Mouse (Mus musculus) lung, embryonic 14.5 days (tissue): Measurements from ENCODE around the gene Cfap221. TPM values are rescaled to one million over a fixed set of nuclear protein-coding genes. Genes with fewer than 3 reads are reported as not detected.

Experiments used
- ATAC-seq: fragments of 200-750 bp; cut with Nextera tagmentation; 2 replicates; pipeline ENCODE4 v1.8.0; 2017; ENCODE audit warnings: mild to moderate bottlenecking, moderate TSS enrichment, moderate library complexity; ENCODE audit not compliant: insufficient read depth
- DNase-seq: peaks from one replicate; pipeline ENCODE4 v3.0.0-alpha.2; 2015
- H3K27ac ChIP-seq: fragments of 300-500 bp; sonication (generic); 2 replicates; pipeline ENCODE4 v1.5.1; 2014; ENCODE audit warnings: low read depth, mild to moderate bottlenecking, moderate library complexity
- H3K27me3 ChIP-seq: fragments of 300-500 bp; sonication (generic); 2 replicates; pipeline ENCODE4 v1.6.1; 2014; ENCODE audit warnings: low read length, control low read depth; ENCODE audit not compliant: insufficient read depth
- H3K36me3 ChIP-seq: fragments of 300-500 bp; sonication (generic); 2 replicates; pipeline ENCODE4 v1.6.1; 2014; ENCODE audit warnings: control low read depth; ENCODE audit not compliant: insufficient read depth
- H3K4me1 ChIP-seq: fragments of 300-500 bp; sonication (generic); 2 replicates; pipeline ENCODE4 v1.6.1; 2014; ENCODE audit warnings: antibody characterized with exemption, control low read depth; ENCODE audit not compliant: insufficient read depth
- H3K4me2 ChIP-seq: fragments of 300-500 bp; sonication (generic); 2 replicates; pipeline ENCODE4 v1.6.1; 2014; ENCODE audit warnings: mild to moderate bottlenecking
- H3K4me3 ChIP-seq: fragments of 300-500 bp; sonication (generic); 2 replicates; pipeline ENCODE4 v1.5.1; 2014; ENCODE audit warnings: low read depth, low read length
- H3K9ac ChIP-seq: fragments of 300-500 bp; sonication (generic); 2 replicates; pipeline ENCODE4 v1.6.1; 2014
- H3K9me3 ChIP-seq: fragments of 300-500 bp; sonication (generic); 2 replicates; pipeline ENCODE4 v1.6.1; 2016; ENCODE audit warnings: low read depth, low read length, control low read depth
- CTCF ChIP-seq: IDR thresholded peaks from 2 replicates; pipeline ENCODE4 v1.5.1; 2016; ENCODE audit warnings: antibody characterized with exemption, low read depth
- WGBS: fragments of 180-500 bp; shearing (Covaris S2); extraction: QIAGEN DNeasy Blood & Tissue Kit; methylation state at CpG from one replicate; pipeline ENCODE4 v1.1.7; 2014; 5-methylcytosine and 5-hydroxymethylcytosine counted together
- polyA plus RNA-seq: library from polyadenylated mRNA; unstranded; fragments of >200 nt; fragmentation: Nextera tagmentation; extraction: Ambion mirVana; gene quantifications from 2 replicates; pipeline ENCODE4 v1.2.1, GENCODE M21; 2014

Gene Cfap221
- polyA plus RNA-seq, 1 experiment from 2014 or later: not detected

DNA sequence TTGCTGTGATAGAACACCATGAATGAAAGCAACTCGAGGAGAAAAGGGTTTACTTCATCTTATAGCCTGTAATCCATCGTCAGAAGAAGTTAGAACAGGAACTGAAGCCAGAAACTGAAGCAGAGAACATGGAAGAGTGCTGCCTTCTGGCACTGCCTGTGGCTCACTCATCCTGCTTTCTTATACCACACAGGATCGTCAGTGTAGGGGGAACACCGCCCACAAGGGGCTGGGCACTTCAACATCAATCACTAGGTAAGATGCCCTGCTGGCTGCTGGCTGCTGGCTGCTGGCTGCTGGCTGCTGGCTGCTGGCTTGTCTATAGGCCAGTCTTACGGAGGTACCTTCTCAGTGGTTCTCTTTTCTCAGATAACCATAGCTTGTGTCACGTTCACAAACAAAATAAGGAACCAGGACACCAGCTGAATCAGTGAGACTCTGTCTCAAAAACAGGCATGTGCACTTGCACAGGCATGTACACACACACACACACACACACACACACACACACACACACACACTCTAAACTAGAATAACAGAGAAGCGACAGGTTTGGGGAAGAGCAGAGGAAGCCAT lies 23.4 kb upstream of the Cfap221 start:
- 61% methylated on average over 7 of the region's 7 CpGs for WGBS
- DNase-seq (no peak), ATAC-seq (no peak)
- no peak for TF ChIP-seq CTCF
- Histone ChIP-seq H3K27ac (no peak overlapping the region), H3K27me3 (no peaks in the 10 kb centered on the region), H3K36me3 (no peaks in the 10 kb centered on the region), H3K9me3 (no peaks in the 10 kb centered on the region), H3K4me2 (no peak overlapping the region), H3K4me1 (0 out of 2 replicates have a peak, but pooled peaks cover 3% of the 10 kb centered on the region), H3K4me3 (no peak overlapping the region), H3K9ac (no peak overlapping the region)

- no peak for DNase-seq
- Histone ChIP-seq H3K27ac (no peak overlapping the region), H3K4me1 (no peaks in the 10 kb centered on the region), H3K36me3 (no peaks in the 10 kb centered on the region), H3K4me2 (no peak overlapping the region), H3K9ac (no peak overlapping the region), H3K4me3 (no peak overlapping the region), H3K27me3 (no peaks in the 10 kb centered on the region), H3K9me3 (no peaks in the 10 kb centered on the region)
- 84% methylated on average over 12 of the region's 12 CpGs for WGBS
- no peak for TF ChIP-seq CTCF
- no peak for ATAC-seq
Observed at GRCm38 (mm10) chr1:120019428-120019827, 22.4 kb upstream of the Cfap221 start.

- ATAC-seq (no peak), DNase-seq (no peak)
- Histone ChIP-seq H3K4me3 (no peak overlapping the region), H3K36me3 (no peaks in the 10 kb centered on the region), H3K27ac (no peak overlapping the region), H3K4me2 (no peak overlapping the region), H3K9me3 (no peaks in the 10 kb centered on the region), H3K9ac (no peak overlapping the region), H3K4me1 (no peaks in the 10 kb centered on the region), H3K27me3 (no peaks in the 10 kb centered on the region)
- 53% methylated on average over 3 of the region's 3 CpGs for WGBS
- TF ChIP-seq CTCF: 0 out of 2 replicates have a peak, but pooled peaks have one; percentile 12
Observed at GRCm38 (mm10) chr1:120018900-120019299, 21.9 kb upstream of the Cfap221 start.

DNA sequence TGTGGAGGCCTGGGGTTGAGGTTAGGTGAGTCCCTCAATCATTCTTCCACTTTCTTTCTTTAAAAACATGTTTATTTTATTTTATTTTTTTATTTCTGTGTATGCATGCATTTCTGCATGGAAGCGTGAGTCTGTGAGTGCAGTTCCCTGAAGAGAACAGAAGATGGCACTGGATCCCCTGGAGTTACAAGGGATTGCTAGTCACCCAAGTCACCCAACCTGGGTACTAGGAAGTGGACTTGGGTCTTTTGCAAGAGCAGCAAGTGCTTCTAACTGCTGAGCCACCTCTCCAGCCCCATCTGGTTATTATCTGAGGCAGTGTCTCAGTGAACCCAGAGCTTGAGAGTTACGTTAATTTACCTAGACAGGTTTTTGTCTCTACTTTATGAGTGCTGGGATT lies 19.2 kb upstream of the Cfap221 start:
- DNase-seq (peak; percentile 47), ATAC-seq (no peak)
- H3K27ac ChIP-seq: no peak overlapping the region
- H3K9ac ChIP-seq: no peak overlapping the region
- H3K4me2 ChIP-seq: no peak overlapping the region
- peak; percentile 45 for TF ChIP-seq CTCF
- 70% methylated on average over 2 of the region's 2 CpGs for WGBS
- H3K27me3 ChIP-seq: no peaks in the 10 kb centered on the region
- H3K9me3 ChIP-seq: no peaks in the 10 kb centered on the region
- no peaks in the 10 kb centered on the region for H3K4me1 ChIP-seq
- no peaks in the 10 kb centered on the region for H3K36me3 ChIP-seq
- H3K4me3 ChIP-seq: no peak overlapping the region

GRCm38 (mm10) chr1:120013111-120013510 lies 16.1 kb upstream of the Cfap221 start:
- Histone ChIP-seq H3K9me3 (no peaks in the 10 kb centered on the region), H3K4me3 (no peak overlapping the region), H3K27ac (no peak overlapping the region), H3K4me1 (no peaks in the 10 kb centered on the region), H3K36me3 (no peaks in the 10 kb centered on the region), H3K4me2 (no peak overlapping the region), H3K9ac (no peak overlapping the region), H3K27me3 (peaks cover 4% of the 10 kb centered on the region)
- TF ChIP-seq CTCF: peak; percentile 77
- ATAC-seq (no peak), DNase-seq (peak; percentile 76)

DNA sequence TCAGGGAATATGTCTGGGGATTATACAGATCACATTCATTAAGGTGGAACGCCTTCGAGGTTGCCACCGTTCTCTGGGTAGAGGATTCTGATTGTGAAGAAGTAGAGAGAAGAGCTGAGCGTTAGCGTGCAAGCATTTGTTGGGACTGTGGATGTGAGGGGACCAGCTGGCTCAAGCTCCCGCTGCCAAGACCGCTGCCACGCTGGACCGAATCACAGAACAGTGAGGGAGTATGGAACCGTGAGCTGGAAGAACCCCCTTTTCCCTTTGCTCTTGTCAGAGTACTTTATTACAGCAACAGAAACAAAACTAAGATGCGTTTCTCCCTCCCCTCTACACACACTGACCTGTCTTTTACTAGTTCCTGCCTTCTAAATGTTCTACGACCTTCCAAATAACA lies 15.6 kb upstream of the Cfap221 start:
- 83% methylated on average over 12 of the region's 12 CpGs for WGBS
- no peak for TF ChIP-seq CTCF
- H3K27me3 ChIP-seq: peaks cover 8% of the 10 kb centered on the region
- H3K36me3 ChIP-seq: no peaks in the 10 kb centered on the region
- H3K4me2 ChIP-seq: no peak overlapping the region
- H3K9me3 ChIP-seq: no peaks in the 10 kb centered on the region
- no peak overlapping the region for H3K9ac ChIP-seq
- no peak overlapping the region for H3K27ac ChIP-seq
- DNase-seq (no peak), ATAC-seq (no peak)
- H3K4me1 ChIP-seq: no peaks in the 10 kb centered on the region
- H3K4me3 ChIP-seq: no peak overlapping the region

- no peaks in the 10 kb centered on the region for H3K9me3 ChIP-seq
- H3K27ac ChIP-seq: no peak overlapping the region
- H3K4me1 ChIP-seq: no peaks in the 10 kb centered on the region
- no peak for TF ChIP-seq CTCF
- H3K9ac ChIP-seq: no peak overlapping the region
- ATAC-seq (no peak), DNase-seq (no peak)
- H3K36me3 ChIP-seq: no peaks in the 10 kb centered on the region
- peak overlapping the region; percentile 64 for H3K4me2 ChIP-seq
- H3K27me3 ChIP-seq: peaks cover 14% of the 10 kb centered on the region
- peak overlapping the region; percentile 34; the same call in 1 of the 2 replicates for H3K4me3 ChIP-seq
- 31% methylated on average over 11 of the region's 11 CpGs for WGBS
Observed at GRCm38 (mm10) chr1:120007851-120008588, 11.0 kb upstream of the Cfap221 start.
